Mouse (Mus musculus): Measurements from ENCODE around the gene Tmem131.

DNA sequence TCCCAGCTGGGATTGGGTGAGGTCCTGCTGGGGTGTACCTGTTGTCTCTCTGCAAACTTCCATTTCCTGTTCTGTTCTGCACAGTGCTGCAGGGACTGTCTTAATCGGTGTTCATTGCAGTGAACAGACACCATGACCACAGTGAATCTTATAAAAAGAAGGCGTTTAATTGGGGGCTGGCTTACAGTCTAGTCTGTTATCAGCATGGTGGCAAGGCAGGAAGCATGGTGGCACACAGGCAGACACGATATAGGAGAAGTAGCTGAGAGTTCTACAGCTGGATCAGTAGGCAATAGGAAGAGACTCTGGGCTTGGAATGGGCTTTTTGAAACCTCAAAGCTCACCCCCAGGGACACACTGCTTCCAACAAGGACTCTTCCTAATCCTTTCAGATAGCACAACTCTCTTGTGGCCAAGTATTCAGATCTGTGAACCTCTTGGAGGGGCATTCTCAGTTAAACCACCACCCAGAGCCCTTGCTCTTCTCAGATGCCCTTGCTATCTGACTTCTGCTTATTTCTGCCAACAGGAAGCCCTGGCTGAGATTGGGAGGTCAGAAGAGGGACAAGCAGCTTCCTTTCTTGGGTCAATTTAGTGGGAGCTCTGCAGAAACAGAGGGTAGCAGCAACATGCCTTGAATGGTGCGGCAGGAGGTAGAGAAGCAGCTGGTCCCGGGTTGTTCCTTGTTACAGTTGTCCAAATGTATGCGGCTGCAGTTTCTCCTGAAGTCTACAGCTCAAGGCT, 189.4 kb downstream of the Tmem131 start:
- TF ChIP-seq POLR2A (IDR thresholded peaks at IDR 0.05; ENCODE audit: insufficient read length, low read depth), result no peak
- TF ChIP-seq MAX (IDR thresholded peaks at IDR 0.05; ENCODE audit: low read depth), result no peak
- TF ChIP-seq MYOD1 (IDR thresholded peaks at IDR 0.05; ENCODE audit: control insufficient read depth in 1 of 3, insufficient read length in 2 of 3, low read depth in 2 of 3), result no peak
- no peak for TF ChIP-seq SRF (IDR thresholded peaks at IDR 0.05; ENCODE audit: control insufficient read depth, insufficient read length, low read depth)
- TF ChIP-seq TCF12 (IDR thresholded peaks at IDR 0.05; ENCODE audit: insufficient read depth, poor library complexity, severe bottlenecking), result no peak
- no peak for TF ChIP-seq CEBPB (IDR thresholded peaks at IDR 0.05; ENCODE audit: insufficient read depth, poor library complexity, severe bottlenecking)
- TF ChIP-seq E2F4 (IDR thresholded peaks at IDR 0.05; ENCODE audit: insufficient read depth), result no peak

All from myocyte (in vitro differentiated cells).